Mouse (Mus musculus): Measurements from ENCODE around the gene C1ql4.
A peak's percentile ranks its signal among the peaks of the same experiment; 100 is the strongest.
"Not testable (repeated sequence)": the region's sequence is repeated elsewhere in the genome, so short reads cannot be mapped to it uniquely, and the experiment has no call there.

C1ql4 gene

DNA sequence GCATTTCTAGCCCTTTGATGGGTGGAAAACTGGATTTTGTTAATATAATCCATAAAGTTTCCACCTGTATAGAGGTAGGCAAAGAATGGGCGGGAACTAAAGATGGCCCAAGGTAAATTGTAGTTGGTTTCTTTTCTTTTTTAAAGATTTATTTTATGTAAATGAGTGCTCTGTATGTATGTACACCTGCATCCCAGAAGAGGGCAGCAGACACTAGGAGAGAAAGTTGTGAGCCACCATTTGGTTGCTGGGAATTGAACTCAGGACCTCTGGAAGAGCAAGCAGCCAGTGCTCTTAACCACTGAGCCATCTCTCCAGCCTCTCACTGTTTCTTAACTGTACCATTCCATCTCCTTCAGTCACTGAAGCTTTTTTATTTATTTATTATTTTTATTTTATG, 15.6 kb downstream of the C1ql4 start:
- DNase-seq, result no peak

DNA sequence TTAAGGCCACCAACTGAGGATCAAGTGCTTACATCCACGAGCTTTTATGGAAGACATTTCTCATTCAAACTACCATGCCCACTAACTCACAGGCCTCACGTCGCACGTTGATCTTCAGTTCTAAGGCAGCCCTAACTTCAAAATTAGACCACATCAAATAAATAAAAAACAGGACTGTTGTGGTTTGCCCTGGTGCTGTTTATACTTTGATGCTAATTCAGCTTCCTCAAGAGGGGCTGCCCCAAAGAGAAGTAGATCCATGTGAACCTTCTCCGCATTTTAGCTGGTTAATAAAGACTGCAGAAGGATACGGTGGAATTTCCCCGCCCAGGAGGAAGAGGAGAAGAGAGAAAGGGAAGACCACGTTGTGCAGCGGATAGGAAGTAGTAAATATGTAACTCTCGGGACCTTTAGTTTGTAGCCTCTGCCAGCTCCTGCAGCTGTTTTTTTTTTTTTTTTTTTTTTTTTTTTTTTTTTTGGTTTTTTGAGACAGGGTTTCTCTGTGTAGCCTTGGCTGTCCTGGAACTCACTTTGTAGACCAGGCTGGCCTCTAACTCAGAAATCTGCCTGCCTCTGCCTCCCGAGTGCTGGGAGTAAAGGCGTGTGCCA, 22.0 kb downstream of the C1ql4 start:
- no peak for DNase-seq

DNA sequence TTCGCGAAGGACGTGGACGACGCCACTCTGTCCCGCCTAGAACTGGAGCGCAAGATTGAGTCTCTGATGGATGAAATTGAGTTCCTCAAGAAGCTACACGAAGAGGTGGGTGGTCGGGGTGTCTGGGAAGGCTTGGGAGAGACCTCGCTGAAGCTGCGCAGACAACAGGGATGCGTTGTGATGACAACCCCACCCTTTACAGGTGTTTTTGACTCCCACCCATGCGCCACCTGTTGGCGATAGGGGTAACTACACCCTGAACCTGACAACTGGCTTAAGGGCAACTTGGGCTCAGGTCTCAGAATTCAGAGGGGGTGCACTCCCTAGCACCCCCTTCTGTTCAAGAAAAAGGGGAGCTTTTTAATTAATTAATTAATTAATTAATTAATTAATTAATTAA, 31.3 kb downstream of the C1ql4 start:
- no peak for DNase-seq

DNA sequence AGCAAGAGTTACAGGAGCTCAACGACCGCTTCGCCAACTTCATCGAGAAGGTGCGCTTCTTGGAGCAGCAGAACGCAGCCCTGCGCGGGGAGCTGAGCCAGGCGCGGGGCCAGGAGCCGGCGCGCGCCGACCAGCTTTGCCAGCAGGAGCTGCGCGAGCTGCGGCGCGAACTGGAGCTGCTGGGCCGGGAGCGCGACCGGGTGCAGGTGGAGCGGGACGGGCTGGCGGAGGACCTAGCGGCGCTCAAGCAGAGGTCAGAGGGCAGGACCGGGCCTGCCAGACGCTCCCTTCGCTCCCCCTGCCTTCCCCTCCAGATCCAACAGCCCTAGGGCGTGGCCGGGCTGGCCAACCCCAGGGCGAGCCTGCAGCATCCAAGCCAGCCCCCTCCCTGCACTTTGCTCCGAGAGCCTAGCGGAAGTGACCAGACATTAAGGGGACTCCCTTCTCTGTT, 32.1 kb downstream of the C1ql4 start:
- no peak for DNase-seq

GRCm38 (mm10) chr15:99055040-99055439, 32.6 kb downstream of the C1ql4 start, which contains the start of gene Prph:
Prph (plus strand) TSS chr15:99055174.
- no peak for DNase-seq

DNA sequence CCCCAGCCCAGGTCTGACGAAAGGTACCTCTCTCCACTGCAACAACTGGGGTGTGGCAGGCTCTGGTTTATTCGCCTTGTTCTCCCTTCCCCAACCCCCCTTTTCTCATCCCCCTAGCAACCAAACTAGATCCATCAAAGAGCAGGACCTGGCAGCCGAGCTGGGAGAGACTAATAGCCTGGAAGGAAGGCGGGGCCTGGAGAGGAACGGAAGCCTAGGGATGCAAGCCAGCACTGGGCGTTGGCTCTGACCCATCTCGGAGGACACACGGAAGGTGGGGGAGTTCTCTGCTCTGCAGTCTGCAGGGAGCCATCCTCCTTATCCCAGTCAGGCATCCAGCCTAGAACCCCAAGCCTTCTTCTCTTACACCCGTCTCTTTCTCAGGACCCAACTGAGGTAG, 34.2 kb downstream of the C1ql4 start:
- no peak for DNase-seq

DNA sequence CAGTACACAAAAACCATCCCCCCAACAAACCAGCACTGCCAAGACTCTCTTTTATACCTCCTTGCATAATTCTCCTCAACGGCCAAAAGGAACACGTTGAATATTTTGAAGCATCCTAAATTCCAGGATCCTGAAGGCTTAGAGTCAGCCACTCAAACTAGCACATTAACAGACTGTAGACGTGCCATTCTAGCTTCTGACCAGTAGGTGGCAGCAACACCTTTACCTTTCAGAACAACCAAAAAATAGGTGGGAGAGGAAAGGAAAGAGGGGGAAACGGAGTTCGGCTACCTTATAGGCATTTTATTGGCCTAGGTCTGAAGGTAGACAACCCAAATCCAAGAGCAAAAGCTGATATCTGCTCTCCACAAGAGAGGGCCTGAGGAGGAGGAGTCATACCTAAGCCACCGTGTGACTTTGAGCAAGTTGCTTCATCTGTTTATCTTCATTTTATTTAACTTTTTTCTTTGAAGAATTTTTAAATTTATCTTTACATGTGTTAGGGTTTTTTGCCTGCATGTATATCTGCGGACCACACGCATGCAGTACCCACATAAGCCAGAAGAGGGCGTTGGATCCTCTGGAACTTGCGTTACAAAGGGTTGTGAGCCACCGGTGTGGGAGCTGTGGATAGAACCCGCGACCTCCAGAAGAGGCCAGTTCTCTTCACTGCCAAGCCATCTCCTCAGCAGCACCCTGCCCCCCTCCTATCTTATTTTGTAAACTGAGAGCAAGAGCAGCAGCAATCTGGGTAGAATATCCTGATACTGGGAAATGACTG, 38.0 kb downstream of the C1ql4 start:
- peak; percentile 28 for DNase-seq

DNA sequence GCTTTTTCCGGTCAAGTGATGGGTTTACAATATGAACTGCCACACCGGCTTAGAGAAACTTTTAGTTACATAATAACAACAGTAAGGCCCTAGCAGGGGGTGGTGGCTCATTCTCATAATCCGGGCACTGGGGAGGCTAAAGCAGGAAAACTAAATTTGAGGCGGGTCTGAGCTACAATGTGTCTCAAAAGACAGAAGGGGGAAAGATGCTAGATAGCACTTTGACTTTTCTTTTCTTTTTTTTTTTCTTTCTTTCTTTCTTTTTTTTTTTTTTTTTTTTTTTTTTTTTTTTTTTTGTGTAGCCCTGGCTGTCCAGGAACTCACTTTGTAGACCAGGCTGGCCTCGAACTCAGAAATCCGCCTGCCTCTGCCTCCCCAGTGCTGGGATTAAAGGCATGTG, 41.9 kb downstream of the C1ql4 start:
- DNase-seq, result not testable (repeated sequence)

- DNase-seq, result no peak
Observed at GRCm38 (mm10) chr15:99044854-99045253, 42.8 kb downstream of the C1ql4 start.

DNA sequence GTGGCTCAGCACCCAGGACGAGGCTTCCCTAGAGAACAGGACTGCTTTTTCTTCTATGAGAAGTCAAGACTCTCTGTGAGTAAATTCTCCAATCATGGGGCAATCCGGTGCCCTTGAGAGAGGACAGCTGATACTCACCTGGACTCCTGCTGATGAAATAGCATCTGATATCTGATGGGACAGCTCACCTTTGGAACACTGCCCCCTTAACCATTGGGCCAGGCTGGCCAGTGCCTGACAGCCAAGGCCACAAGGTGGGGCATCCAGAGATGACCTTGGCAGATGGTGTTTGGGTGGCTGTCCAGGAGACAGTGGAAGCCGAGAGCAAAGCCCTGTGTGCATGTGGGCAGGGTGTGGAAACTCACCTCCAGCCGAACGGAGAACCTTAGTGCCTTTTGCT, 45.3 kb downstream of the C1ql4 start:
- no peak for DNase-seq

GRCm38 (mm10) chr15:99040920-99041856, 46.4 kb downstream of the C1ql4 start:
- no peak for DNase-seq

DNA sequence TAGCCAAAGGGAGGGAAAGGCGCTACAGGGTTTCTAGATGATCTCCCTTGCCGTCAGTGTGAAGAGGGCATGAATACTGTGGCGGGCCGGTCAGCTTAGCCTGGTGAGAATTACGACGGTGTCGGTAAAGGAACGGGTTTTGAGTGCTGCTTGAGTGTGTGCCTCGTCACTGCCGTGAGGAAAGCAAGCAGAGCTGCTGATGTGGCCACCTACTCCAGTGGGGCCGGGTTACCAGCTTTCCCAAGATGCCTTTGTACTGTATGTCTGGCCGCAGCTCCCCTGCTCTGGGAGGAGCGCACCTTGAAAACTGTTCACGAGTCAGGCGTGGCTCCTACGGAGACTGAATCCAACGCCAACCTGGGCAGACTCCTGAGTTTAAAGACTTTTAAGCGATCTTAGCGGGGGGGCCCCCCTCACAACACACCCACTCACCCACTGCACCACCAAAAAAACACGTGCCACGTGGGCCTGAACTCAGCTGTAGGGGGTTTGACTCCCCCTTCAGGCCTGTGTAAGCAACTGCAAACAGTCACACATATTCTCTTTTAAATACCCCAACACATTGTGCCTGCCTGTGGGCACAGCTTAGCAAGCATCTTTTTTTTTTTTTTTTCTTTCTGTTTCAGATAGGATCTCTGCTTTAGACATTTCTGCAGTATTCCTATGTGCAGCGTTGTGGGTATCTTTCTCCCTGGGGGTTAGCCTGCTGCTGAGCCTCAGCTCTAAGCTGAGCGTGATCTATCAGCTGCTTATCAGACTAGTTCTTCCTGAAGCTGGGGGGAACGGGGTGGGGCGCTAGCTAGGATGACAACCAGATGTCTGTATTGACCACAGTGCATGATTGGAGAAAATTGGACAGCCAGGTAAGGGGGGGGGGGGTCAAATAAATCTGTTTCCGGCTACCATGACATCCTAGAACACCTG, 47.4 kb downstream of the C1ql4 start:
- DNase-seq, result no peak

GRCm38 (mm10) chr15:99039306-99039705, 48.3 kb downstream of the C1ql4 start:
- no peak for DNase-seq

DNA sequence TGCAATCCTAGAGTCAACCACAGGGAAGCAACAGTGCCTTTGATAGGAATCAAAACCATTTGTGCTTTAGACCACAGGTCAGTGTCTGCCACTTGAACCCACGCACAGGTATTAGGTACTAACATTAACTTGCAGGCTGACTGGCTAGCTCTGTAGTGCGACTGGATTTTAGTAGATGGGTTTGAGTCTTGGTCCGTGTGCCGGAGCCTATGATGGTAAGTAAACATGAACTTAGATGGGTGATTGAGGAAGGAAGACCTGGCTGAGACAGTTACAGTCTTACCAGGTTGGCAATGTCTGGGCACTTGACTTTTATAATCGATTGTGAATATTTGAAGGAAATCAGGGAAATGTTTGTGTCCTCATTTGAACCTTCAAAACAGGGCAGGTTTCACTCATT, 48.8 kb downstream of the C1ql4 start:
- no peak for DNase-seq

DNA sequence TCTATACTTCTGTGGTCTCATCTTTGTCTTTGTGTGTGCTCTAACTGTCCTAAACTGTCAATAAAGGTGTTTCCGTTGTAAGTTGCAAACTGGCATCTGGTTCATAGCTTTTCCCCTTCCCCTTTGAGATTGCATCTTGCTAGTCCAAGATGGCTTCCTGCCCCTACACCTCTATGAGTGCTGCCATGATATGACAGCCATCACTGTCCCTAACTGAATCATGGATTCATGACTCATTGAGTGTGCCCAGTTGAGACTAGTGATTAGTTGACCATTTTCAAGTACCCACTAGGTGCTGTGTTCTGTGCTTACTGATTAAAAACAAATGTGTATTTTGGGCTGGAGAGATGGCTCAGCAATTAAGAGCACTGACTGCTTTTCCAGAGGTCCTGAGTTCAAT, 49.6 kb downstream of the C1ql4 start:
- DNase-seq, result no peak

DNA sequence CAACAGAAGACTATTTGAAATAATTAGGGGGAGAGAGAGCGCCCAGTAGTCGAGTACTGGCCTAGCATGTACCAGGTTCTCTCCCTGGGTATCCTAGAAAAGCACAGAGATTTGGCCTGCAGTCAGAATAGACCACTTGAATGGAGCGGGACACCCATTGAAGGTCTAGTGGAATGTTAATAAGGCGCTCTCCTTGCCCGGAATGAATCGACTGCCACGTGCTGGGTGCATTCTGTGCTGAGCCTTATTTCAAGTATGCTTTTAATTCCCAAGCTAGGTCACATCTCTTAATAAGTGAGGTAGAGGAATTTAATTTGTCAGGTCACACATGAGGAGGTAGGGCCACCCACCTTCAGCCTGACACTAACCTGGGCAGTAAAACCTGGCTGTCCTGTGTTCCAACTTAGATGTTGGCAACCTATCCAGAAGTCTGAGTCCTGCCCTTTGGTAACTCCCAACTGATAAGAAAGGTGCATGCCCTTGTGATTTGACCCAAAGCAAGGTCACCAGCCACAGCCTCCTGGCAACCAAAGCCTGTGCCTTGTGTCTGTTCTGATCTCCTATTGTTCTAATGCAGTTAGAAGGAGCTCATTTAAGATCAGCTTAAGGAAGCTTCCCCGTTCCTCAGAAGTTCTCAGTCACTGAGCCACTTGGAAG, 51.2 kb downstream of the C1ql4 start:
- no peak for DNase-seq

DNA sequence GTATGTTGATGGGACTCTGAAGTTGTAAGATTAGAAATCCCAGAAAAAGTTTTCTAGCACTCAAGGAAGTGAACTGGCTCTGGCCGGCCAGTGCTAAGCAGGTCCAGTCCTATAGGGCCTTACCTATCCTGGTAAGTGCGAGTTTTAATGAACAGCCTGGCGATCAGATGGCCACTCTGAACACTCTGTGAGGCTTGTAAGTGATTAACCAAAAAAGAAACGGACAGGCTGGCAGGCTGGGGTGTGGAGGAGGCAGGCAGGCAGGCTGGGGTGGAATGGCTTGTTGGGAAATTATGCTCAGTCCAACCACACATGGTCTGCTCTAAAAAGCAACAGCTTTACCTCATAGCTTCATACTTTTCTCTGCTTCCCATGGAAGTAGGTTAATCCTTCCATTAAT, 52.2 kb downstream of the C1ql4 start:
- DNase-seq, result no peak

Data from cerebellum, adult 11-12 months (tissue).